Comparison of ENCODE assay signal across 21 mouse cellular contexts in genomic region chr5:124524943-124525342, GRCm38 (mm10).
"Had no signal": no experiment of that assay in that cellular context is flagged by ENCODE, and none has a peak within 500 bp of the region (broad histone marks: within the 10 kb centered on the region; RNA-seq: fewer than 3 reads in every experiment).

No protein-coding gene starts in this region.

- H3K27me3 ChIP-seq: kidney, embryonic 15.5 days; limb, embryonic 13.5 days; lung, embryonic 15.5 days; midbrain, embryonic 12.5 days; midbrain, embryonic 15.5 days; neural tube, embryonic 12.5 days; neural tube, embryonic 15.5 days had no signal

- ATAC-seq: liver, embryonic 12.5 days; midbrain, embryonic 15.5 days had no signal

- H3K9ac ChIP-seq: kidney, embryonic 15.5 days; limb, embryonic 13.5 days; liver, embryonic 12.5 days; liver, embryonic 15.5 days; lung, embryonic 15.5 days; midbrain, embryonic 12.5 days; midbrain, embryonic 15.5 days; neural tube, embryonic 12.5 days; neural tube, embryonic 15.5 days had no signal

- H3K36me3 ChIP-seq: liver, embryonic 15.5 days; lung, embryonic 15.5 days; midbrain, embryonic 15.5 days had no signal

- H3K4me3 ChIP-seq: kidney, embryonic 15.5 days; limb, embryonic 10.5 days; limb, embryonic 13.5 days; liver, embryonic 12.5 days; liver, embryonic 15.5 days; lung, embryonic 15.5 days; midbrain, embryonic 12.5 days; midbrain, embryonic 15.5 days; neural tube, embryonic 12.5 days; neural tube, embryonic 15.5 days had no signal

- H3K4me2 ChIP-seq: kidney, embryonic 15.5 days; limb, embryonic 13.5 days; liver, embryonic 12.5 days; liver, embryonic 15.5 days; lung, embryonic 15.5 days; midbrain, embryonic 12.5 days; midbrain, embryonic 15.5 days; neural tube, embryonic 12.5 days; neural tube, embryonic 15.5 days had no signal

- H3K9me3 ChIP-seq: kidney, embryonic 15.5 days; limb, embryonic 10.5 days; limb, embryonic 13.5 days; liver, embryonic 12.5 days; liver, embryonic 15.5 days; lung, embryonic 15.5 days; midbrain, embryonic 12.5 days; midbrain, embryonic 15.5 days; neural tube, embryonic 12.5 days; neural tube, embryonic 15.5 days had no signal

- H3K27ac ChIP-seq: kidney, embryonic 15.5 days; limb, embryonic 10.5 days; limb, embryonic 13.5 days; liver, embryonic 12.5 days; liver, embryonic 15.5 days; lung, embryonic 15.5 days; midbrain, embryonic 12.5 days; midbrain, embryonic 15.5 days; neural tube, embryonic 12.5 days; neural tube, embryonic 15.5 days had no signal

- DNase-seq: kidney, adult 11 months; kidney, adult 8-10 months; kidney, postnatal 10 days; kidney, postnatal 36 days; layer of hippocampus, adult 9-11 months; liver; lung, adult 18-20 months; lung, postnatal 10 days; lung, postnatal 36 days; right cerebral cortex, adult 18-20 months; thymus, postnatal 25 days had no signal
